Mouse (Mus musculus): Measurements from ENCODE around the gene Bbs9. TPM values are rescaled to one million over a fixed set of nuclear protein-coding genes. Genes with fewer than 3 reads are reported as not detected.

Gene Bbs9
- polyA plus RNA-seq, 1 experiment from 2014 or later = 6.4 TPM

DNA sequence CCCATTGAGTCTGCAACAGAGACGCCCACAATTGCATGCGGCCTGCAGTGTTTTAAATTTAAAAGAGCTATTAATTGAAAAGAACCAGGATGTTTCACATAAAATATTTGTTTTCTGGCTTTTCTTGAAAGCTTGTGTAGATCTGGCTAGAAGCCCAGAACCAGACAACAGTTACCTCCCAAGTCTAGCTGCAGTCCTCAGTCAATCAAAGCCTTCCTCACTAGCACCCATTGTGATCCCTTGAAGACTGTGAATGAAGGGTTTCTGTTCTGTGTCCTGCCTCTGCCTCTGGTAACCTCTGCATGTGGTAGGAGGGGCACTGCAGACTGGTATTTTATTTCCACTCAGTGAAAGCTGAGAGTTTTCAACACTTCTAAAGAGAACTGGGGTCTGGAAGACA is 27.5 kb downstream of the Bbs9 start:
- no peak for ATAC-seq (ENCODE audit: extremely low read depth, insufficient number of reproducible peaks, low FRiP score, low TSS enrichment)

GRCm38 (mm10) chr9:22503581-22503980 is 28.1 kb downstream of the Bbs9 start:
- Histone ChIP-seq H3K9me3 (no peaks in the 10 kb centered on the region), H3K4me3 (no peak overlapping the region), H3K9ac (no peak overlapping the region), H3K27ac (replicated peaks) (no peak overlapping the region), H3K36me3 (no peaks in the 10 kb centered on the region), H3K4me1 (peaks cover 14% of the 10 kb centered on the region), H3K4me2 (no peak overlapping the region), H3K27me3 (replicated peaks) (no peaks in the 10 kb centered on the region)
- ATAC-seq (ENCODE audit: extremely low read depth, insufficient number of reproducible peaks, low FRiP score, low TSS enrichment) = no peak
- WGBS = 75% methylated on average over 5 of the region's 5 CpGs

More for the DNA sequence above, 27.5 kb downstream of the Bbs9 start:
- Histone ChIP-seq H3K36me3 (no peaks in the 10 kb centered on the region), H3K9me3 (no peaks in the 10 kb centered on the region), H3K9ac (no peak overlapping the region), H3K4me3 (no peak overlapping the region), H3K4me2 (no peak overlapping the region), H3K27me3 (replicated peaks) (no peaks in the 10 kb centered on the region), H3K4me1 (peaks cover 14% of the 10 kb centered on the region), H3K27ac (replicated peaks) (no peak overlapping the region)
- 75% methylated on average over 2 of the region's 2 CpGs for WGBS

GRCm38 (mm10) chr9:22505574-22505973 is 30.1 kb downstream of the Bbs9 start:
- peaks cover 14% of the 10 kb centered on the region for H3K4me1 ChIP-seq
- no peak overlapping the region for H3K27ac ChIP-seq (replicated peaks)
- no peaks in the 10 kb centered on the region for H3K27me3 ChIP-seq (replicated peaks)
- no peaks in the 10 kb centered on the region for H3K9me3 ChIP-seq
- WGBS = 30% methylated on average over 2 of the region's 2 CpGs
- H3K36me3 ChIP-seq = no peaks in the 10 kb centered on the region
- no peak for ATAC-seq (ENCODE audit: extremely low read depth, insufficient number of reproducible peaks, low FRiP score, low TSS enrichment)
- H3K9ac ChIP-seq = no peak overlapping the region
- no peak overlapping the region for H3K4me3 ChIP-seq
- H3K4me2 ChIP-seq = no peak overlapping the region

DNA sequence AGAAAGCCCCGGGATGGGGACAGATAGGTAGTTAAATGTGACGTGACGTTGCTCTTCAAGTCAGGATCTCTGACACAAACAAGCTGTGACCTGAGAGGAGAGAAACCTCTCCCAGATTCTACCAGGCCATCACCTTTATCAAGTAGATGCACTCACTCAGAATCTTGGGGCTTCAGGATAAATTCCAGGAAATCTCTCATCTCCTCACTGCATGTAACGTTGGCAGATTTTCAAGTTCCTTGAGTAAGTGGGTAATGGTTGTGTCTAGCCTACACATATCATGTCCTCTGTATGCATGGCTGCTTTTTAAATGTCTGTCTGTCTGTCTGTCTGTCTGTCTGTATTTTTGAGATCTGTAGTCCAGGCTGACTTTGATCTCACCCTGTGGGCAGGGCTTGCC is 39.6 kb downstream of the Bbs9 start:
- Histone ChIP-seq H3K9me3 (no peaks in the 10 kb centered on the region), H3K4me1 (no peaks in the 10 kb centered on the region), H3K4me3 (no peak overlapping the region), H3K27me3 (replicated peaks) (no peaks in the 10 kb centered on the region), H3K9ac (no peak overlapping the region), H3K36me3 (no peaks in the 10 kb centered on the region), H3K27ac (replicated peaks) (no peak overlapping the region), H3K4me2 (no peak overlapping the region)
- 71% methylated on average over 4 of the region's 4 CpGs for WGBS
- no peak for ATAC-seq (ENCODE audit: extremely low read depth, insufficient number of reproducible peaks, low FRiP score, low TSS enrichment)

DNA sequence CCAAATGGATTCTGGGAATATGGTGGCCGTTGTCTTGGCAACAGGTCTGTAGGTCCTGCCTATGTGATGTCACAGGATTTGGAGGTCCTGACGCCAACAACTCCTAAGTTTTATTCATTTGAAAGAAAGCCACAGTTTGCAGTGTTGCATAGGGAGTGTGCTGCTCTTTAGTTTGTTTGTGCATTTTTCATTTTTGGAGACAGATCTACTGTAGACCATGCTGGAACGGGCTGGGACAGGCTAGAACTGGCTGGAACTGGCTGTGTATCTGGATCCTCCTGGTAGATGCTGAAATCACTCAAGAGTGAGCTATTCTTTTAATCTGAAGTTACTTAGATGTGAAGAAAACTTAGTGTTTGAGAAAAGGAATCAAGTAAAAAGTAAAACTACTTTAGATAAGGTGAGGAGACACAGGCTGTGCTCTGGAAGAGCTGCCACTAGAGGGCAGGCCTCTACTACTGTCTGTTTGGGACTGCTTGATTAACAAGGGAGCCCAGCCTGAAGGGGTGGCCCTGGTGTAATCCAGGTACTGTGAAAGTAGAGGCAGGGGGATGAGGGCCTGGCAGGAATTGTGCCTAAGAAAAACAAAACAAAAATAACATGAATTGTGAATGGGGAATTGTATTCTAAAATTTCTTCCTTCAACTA is 43.0 kb downstream of the Bbs9 start:
- Histone ChIP-seq H3K4me1 (no peaks in the 10 kb centered on the region), H3K4me3 (no peak overlapping the region), H3K9me3 (peaks cover 10% of the 10 kb centered on the region), H3K27me3 (replicated peaks) (no peaks in the 10 kb centered on the region), H3K27ac (replicated peaks) (no peak overlapping the region), H3K36me3 (peaks cover 4% of the 10 kb centered on the region; the same call in 1 of the 2 replicates), H3K4me2 (no peak overlapping the region), H3K9ac (no peak overlapping the region)
- ATAC-seq (ENCODE audit: extremely low read depth, insufficient number of reproducible peaks, low FRiP score, low TSS enrichment) = no peak
- 92% methylated on average over 3 of the region's 3 CpGs for WGBS

- Histone ChIP-seq H3K4me1 (no peaks in the 10 kb centered on the region), H3K9me3 (peaks cover 10% of the 10 kb centered on the region), H3K4me3 (no peak overlapping the region), H3K27ac (replicated peaks) (no peak overlapping the region), H3K9ac (no peak overlapping the region), H3K36me3 (peaks cover 4% of the 10 kb centered on the region; the same call in 1 of the 2 replicates), H3K27me3 (replicated peaks) (no peaks in the 10 kb centered on the region), H3K4me2 (no peak overlapping the region)
- no peak for ATAC-seq (ENCODE audit: extremely low read depth, insufficient number of reproducible peaks, low FRiP score, low TSS enrichment)
- 91% methylated on average over 1 of the region's 1 CpGs for WGBS
Observed at GRCm38 (mm10) chr9:22523460-22523859, 47.9 kb downstream of the Bbs9 start.

GRCm38 (mm10) chr9:22530734-22531489 is 55.4 kb downstream of the Bbs9 start:
- Histone ChIP-seq H3K9ac (no peak overlapping the region), H3K27me3 (replicated peaks) (no peaks in the 10 kb centered on the region), H3K36me3 (no peaks in the 10 kb centered on the region), H3K4me3 (no peak overlapping the region), H3K27ac (replicated peaks) (no peak overlapping the region), H3K4me1 (peaks cover 8% of the 10 kb centered on the region; the same call in 1 of the 2 replicates), H3K9me3 (no peaks in the 10 kb centered on the region), H3K4me2 (no peak overlapping the region)
- WGBS = 51% methylated on average over 3 of the region's 3 CpGs
- no peak for ATAC-seq (ENCODE audit: extremely low read depth, insufficient number of reproducible peaks, low FRiP score, low TSS enrichment)

DNA sequence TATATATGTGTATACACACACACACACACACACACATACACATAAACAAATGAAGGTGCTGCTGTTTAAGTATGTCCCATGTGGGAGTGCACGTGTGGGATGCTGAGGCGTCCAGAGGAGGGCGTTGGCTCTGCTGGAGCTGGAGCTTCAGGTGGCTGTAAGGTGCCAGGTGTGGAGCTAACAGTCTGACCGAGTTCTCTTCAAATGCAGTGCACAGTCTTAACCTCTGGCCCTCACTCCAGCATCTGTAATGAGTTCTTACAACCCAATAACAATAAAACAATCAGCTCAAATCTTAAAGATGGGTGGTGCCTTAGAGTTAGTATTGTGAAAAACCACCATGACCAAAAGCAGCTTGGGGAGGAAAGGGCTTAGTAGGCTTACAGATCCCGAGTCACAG is 56.6 kb downstream of the Bbs9 start:
- no peak overlapping the region for H3K4me3 ChIP-seq
- H3K4me2 ChIP-seq = no peak overlapping the region
- no peaks in the 10 kb centered on the region for H3K9me3 ChIP-seq
- H3K36me3 ChIP-seq = no peaks in the 10 kb centered on the region
- H3K27me3 ChIP-seq (replicated peaks) = no peaks in the 10 kb centered on the region
- no peak for ATAC-seq (ENCODE audit: extremely low read depth, insufficient number of reproducible peaks, low FRiP score, low TSS enrichment)
- 74% methylated on average over 5 of the region's 5 CpGs for WGBS
- no peak overlapping the region for H3K27ac ChIP-seq (replicated peaks)
- H3K4me1 ChIP-seq = peaks cover 8% of the 10 kb centered on the region; the same call in 1 of the 2 replicates
- no peak overlapping the region for H3K9ac ChIP-seq

- 45% methylated on average over 9 of the region's 9 CpGs for WGBS
Observed at GRCm38 (mm10) chr9:22532810-22533447, 57.4 kb downstream of the Bbs9 start.

GRCm38 (mm10) chr9:22537767-22538373 is 62.4 kb downstream of the Bbs9 start:
- Histone ChIP-seq H3K9ac (no peak overlapping the region), H3K4me3 (no peak overlapping the region), H3K4me1 (peaks cover 14% of the 10 kb centered on the region; the same call in 1 of the 2 replicates), H3K36me3 (no peaks in the 10 kb centered on the region), H3K4me2 (no peak overlapping the region), H3K27ac (replicated peaks) (no peak overlapping the region), H3K9me3 (no peaks in the 10 kb centered on the region), H3K27me3 (replicated peaks) (no peaks in the 10 kb centered on the region)
- ATAC-seq (ENCODE audit: extremely low read depth, insufficient number of reproducible peaks, low FRiP score, low TSS enrichment) = no peak
- 83% methylated on average over 11 of the region's 11 CpGs for WGBS

More at GRCm38 (mm10) chr9:22532810-22533447, 57.4 kb downstream of the Bbs9 start:
- H3K36me3 ChIP-seq = no peaks in the 10 kb centered on the region
- no peak for ATAC-seq (ENCODE audit: extremely low read depth, insufficient number of reproducible peaks, low FRiP score, low TSS enrichment)
- peaks cover 8% of the 10 kb centered on the region; the same call in 1 of the 2 replicates for H3K4me1 ChIP-seq
- no peaks in the 10 kb centered on the region for H3K27me3 ChIP-seq (replicated peaks)
- H3K9ac ChIP-seq = no peak overlapping the region
- H3K4me2 ChIP-seq = no peak overlapping the region
- H3K27ac ChIP-seq (replicated peaks) = no peak overlapping the region
- H3K9me3 ChIP-seq = no peaks in the 10 kb centered on the region
- no peak overlapping the region for H3K4me3 ChIP-seq

DNA sequence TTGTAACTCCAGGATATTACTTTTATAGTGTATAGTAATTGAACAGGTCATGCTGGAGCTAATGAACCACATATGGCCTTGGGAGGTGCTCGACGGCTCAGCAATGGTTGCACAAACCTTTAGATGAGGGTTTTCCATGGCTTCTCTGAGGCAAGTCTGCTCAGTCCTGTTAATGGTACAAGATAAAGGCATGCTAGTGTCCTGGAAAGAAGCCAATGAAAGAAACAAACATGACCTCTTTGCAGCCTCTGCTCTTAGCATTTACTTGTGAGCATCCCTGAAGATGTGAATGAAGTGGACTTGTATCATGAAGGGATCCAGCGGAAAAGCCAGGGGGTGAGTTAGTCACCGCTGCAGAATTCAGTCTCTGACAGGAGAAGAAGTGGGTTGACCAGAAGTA is 64.0 kb downstream of the Bbs9 start:
- H3K9me3 ChIP-seq = no peaks in the 10 kb centered on the region
- peaks cover 7% of the 10 kb centered on the region; the same call in 1 of the 2 replicates for H3K4me1 ChIP-seq
- no peak overlapping the region for H3K9ac ChIP-seq
- no peak for ATAC-seq (ENCODE audit: extremely low read depth, insufficient number of reproducible peaks, low FRiP score, low TSS enrichment)
- no peak overlapping the region for H3K4me3 ChIP-seq
- 69% methylated on average over 4 of the region's 4 CpGs for WGBS
- no peak overlapping the region for H3K27ac ChIP-seq (replicated peaks)
- no peaks in the 10 kb centered on the region for H3K36me3 ChIP-seq
- H3K27me3 ChIP-seq (replicated peaks) = no peaks in the 10 kb centered on the region
- H3K4me2 ChIP-seq = no peak overlapping the region

Data from heart, embryonic 13.5 days (tissue).